Mouse (Mus musculus) embryo, embryonic 11 days (tissue): ENCODE measurements around the gene Sema5a.

Source experiments
- DNase-seq: peaks from one replicate; pipeline ENCODE4 v3.0.0-alpha.2; 2015

The Sema5a gene

GRCm38 (mm10) chr15:32568181-32568857, 323.7 kb downstream of the Sema5a start:
- DNase-seq = no peak

- DNase-seq = no peak
Measured at GRCm38 (mm10) chr15:32568858-32569387, 324.3 kb downstream of the Sema5a start.

- DNase-seq = no peak
Measured at GRCm38 (mm10) chr15:32574327-32574726, 329.7 kb downstream of the Sema5a start.

GRCm38 (mm10) chr15:32575212-32575611, 330.6 kb downstream of the Sema5a start:
- no peak for DNase-seq

- no peak for DNase-seq
Measured at GRCm38 (mm10) chr15:32579351-32579750, 334.7 kb downstream of the Sema5a start.

GRCm38 (mm10) chr15:32590641-32591040, 346.0 kb downstream of the Sema5a start:
- DNase-seq = no peak

GRCm38 (mm10) chr15:32593746-32594145, 349.1 kb downstream of the Sema5a start:
- DNase-seq = no peak

- no peak for DNase-seq
Measured at GRCm38 (mm10) chr15:32596574-32596973, 352.0 kb downstream of the Sema5a start.

- no peak for DNase-seq
Measured at GRCm38 (mm10) chr15:32597189-32597588, 352.6 kb downstream of the Sema5a start.

- no peak for DNase-seq
Measured at GRCm38 (mm10) chr15:32607236-32607635, 362.6 kb downstream of the Sema5a start.

GRCm38 (mm10) chr15:32610776-32611175, 366.2 kb downstream of the Sema5a start:
- DNase-seq = no peak

- no peak for DNase-seq
Measured at GRCm38 (mm10) chr15:32611201-32611600, 366.6 kb downstream of the Sema5a start.

GRCm38 (mm10) chr15:32613718-32614117, 369.1 kb downstream of the Sema5a start:
- DNase-seq = no peak

GRCm38 (mm10) chr15:32615773-32616172, 371.2 kb downstream of the Sema5a start:
- no peak for DNase-seq

GRCm38 (mm10) chr15:32619199-32619598, 374.6 kb downstream of the Sema5a start:
- no peak for DNase-seq

GRCm38 (mm10) chr15:32623037-32623739, 378.6 kb downstream of the Sema5a start:
- no peak for DNase-seq

GRCm38 (mm10) chr15:32624106-32624505, 379.5 kb downstream of the Sema5a start:
- DNase-seq = peak; percentile 14

- no peak for DNase-seq
Measured at GRCm38 (mm10) chr15:32626031-32626430, 381.4 kb downstream of the Sema5a start.

- no peak for DNase-seq
Measured at GRCm38 (mm10) chr15:32633713-32634112, 389.1 kb downstream of the Sema5a start.

- no peak for DNase-seq
Measured at GRCm38 (mm10) chr15:32637879-32638278, 393.3 kb downstream of the Sema5a start.

GRCm38 (mm10) chr15:32647061-32647687, 402.6 kb downstream of the Sema5a start:
- DNase-seq = no peak

- no peak for DNase-seq
Measured at GRCm38 (mm10) chr15:32654046-32654445, 409.4 kb downstream of the Sema5a start.

GRCm38 (mm10) chr15:32656017-32656416, 411.4 kb downstream of the Sema5a start:
- no peak for DNase-seq

GRCm38 (mm10) chr15:32676446-32676845, 431.8 kb downstream of the Sema5a start:
- DNase-seq = no peak
